Mouse (Mus musculus) E14TG2a.4 (cell line): ENCODE measurements around the gene Cdyl.

ENCODE experiments used
- CTCF ChIP-seq: conservative IDR thresholded peaks from 2 replicates; pipeline ENCODE4 v1.5.1; 2014; ENCODE audit warnings: low read length
- NANOG ChIP-seq: IDR thresholded peaks from 2 replicates; pipeline ENCODE4 v1.6.1; 2014; ENCODE audit warnings: borderline replicate concordance, low read length, mixed read lengths

DNA sequence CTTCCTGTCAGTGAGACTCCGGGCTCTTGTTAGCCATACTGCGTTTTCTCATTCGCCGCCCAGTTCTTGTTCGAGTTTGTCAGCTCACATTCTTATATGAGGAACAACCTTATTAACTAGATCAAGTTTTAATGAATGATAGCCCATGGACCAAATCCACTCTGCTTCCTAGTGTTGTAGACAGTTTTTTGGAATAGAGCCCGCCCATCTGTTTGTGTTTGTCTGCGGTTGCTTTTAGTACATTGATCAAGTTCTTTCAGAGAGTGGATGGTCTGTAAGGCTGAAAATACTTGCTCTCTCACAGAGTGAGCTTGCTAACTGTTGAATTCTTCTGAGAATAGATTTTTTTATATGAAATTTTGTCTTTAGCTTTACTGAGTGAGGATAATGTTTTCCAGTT, 116.5 kb downstream of the Cdyl start:
- no peak for TF ChIP-seq CTCF
- no peak for TF ChIP-seq NANOG
